Mouse (Mus musculus) liver, postnatal 0 days (tissue): ENCODE data around the gene Herc4. TPM values are rescaled to one million over a fixed set of nuclear protein-coding genes. Genes with fewer than 3 reads are reported as not detected.

ENCODE experiments used
- ATAC-seq: fragments of 200-750 bp; cut with Nextera tagmentation; 2 replicates; pipeline ENCODE4 v1.8.0; 2017; ENCODE audit warnings: mild to moderate bottlenecking, moderate library complexity
- DNase-seq: peaks from one replicate; pipeline ENCODE4 v3.0.0-alpha.2; 2016
- H3K27ac ChIP-seq: fragments of 300-500 bp; sonication (generic); 2 replicates; pipeline ENCODE4 v1.5.1; 2014; ENCODE audit warnings: antibody characterized with exemption, moderate library complexity, mild to moderate bottlenecking, low read depth
- H3K27me3 ChIP-seq: fragments of 300-500 bp; sonication (generic); 2 replicates; pipeline ENCODE4 v1.6.1; 2014; ENCODE audit warnings: low read length, control low read depth, mixed read lengths; ENCODE audit not compliant: insufficient read depth
- H3K36me3 ChIP-seq: fragments of 300-500 bp; sonication (generic); replicated peaks from 2 replicates; pipeline ENCODE4 v1.6.1; 2014; ENCODE audit warnings: mild to moderate bottlenecking, control low read depth, low read length, moderate library complexity, mixed read lengths; ENCODE audit not compliant: insufficient read depth
- H3K4me1 ChIP-seq: fragments of 300-500 bp; sonication (generic); 2 replicates; pipeline ENCODE4 v1.6.1; 2014; ENCODE audit warnings: antibody characterized with exemption, mild to moderate bottlenecking, control low read depth; ENCODE audit not compliant: insufficient read depth
- H3K4me2 ChIP-seq: fragments of 300-500 bp; sonication (generic); 2 replicates; pipeline ENCODE4 v1.6.1; 2014; ENCODE audit warnings: low read depth, mild to moderate bottlenecking, low read length, moderate library complexity, mixed read lengths
- H3K4me3 ChIP-seq: fragments of 300-500 bp; sonication (generic); 2 replicates; pipeline ENCODE4 v1.5.1; 2014; ENCODE audit warnings: low read depth, low read length
- H3K9ac ChIP-seq: fragments of 300-500 bp; sonication (generic); replicated peaks from 2 replicates; pipeline ENCODE4 v1.6.1; 2014; ENCODE audit warnings: mild to moderate bottlenecking, moderate library complexity
- H3K9me3 ChIP-seq: fragments of 300-500 bp; sonication (generic); 2 replicates; pipeline ENCODE4 v1.6.1; 2016; ENCODE audit warnings: mild to moderate bottlenecking, control low read depth, low read length, mixed read lengths
- CTCF ChIP-seq: sonication (generic); IDR thresholded peaks from 2 replicates; pipeline ENCODE4 v1.5.1; 2016; ENCODE audit warnings: antibody characterized with exemption, low read depth
- EP300 ChIP-seq: IDR thresholded peaks from 2 replicates; pipeline ENCODE4 v1.6.1; 2016; ENCODE audit warnings: antibody characterized with exemption, low read depth, mild to moderate bottlenecking
- WGBS: fragments of 180-500 bp; shearing (Covaris S2); extraction: QIAGEN DNeasy Blood & Tissue Kit; methylation state at CpG from one replicate; pipeline ENCODE4 v1.1.7; 2014; ENCODE audit not compliant: insufficient replicate concordance; 5-methylcytosine and 5-hydroxymethylcytosine counted together
- polyA plus RNA-seq: library from polyadenylated mRNA; unstranded; fragments of >200 nt; fragmentation: Nextera tagmentation; extraction: Ambion mirVana; gene quantifications from 2 replicates; pipeline ENCODE4 v1.2.1, GENCODE M21; 2015

Herc4 gene
- polyA plus RNA-seq, 1 experiment from 2014 or later: 22.9 TPM

- no peak for TF ChIP-seq CTCF
- no peak for TF ChIP-seq EP300
- WGBS: 30% methylated on average over 5 of the region's 5 CpGs
- Histone ChIP-seq H3K4me3 (peak overlapping the region; percentile 78), H3K9me3 (no peaks in the 10 kb centered on the region), H3K36me3 (peaks cover 32% of the 10 kb centered on the region), H3K4me2 (peak overlapping the region; percentile 82), H3K27me3 (no peaks in the 10 kb centered on the region), H3K9ac (peak overlapping the region; percentile 92), H3K4me1 (peaks cover 10% of the 10 kb centered on the region), H3K27ac (no peak overlapping the region)
- DNase-seq: no peak
- ATAC-seq: no peak
Measured at GRCm38 (mm10) chr10:63337326-63337725, 93.7 kb downstream of the Herc4 start.

- H3K4me1 ChIP-seq: peaks cover 10% of the 10 kb centered on the region
- peak overlapping the region; percentile 78 for H3K4me3 ChIP-seq
- DNase-seq (peak; percentile 77), ATAC-seq (peak; percentile 75)
- peak overlapping the region; percentile 82 for H3K4me2 ChIP-seq
- TF ChIP-seq EP300 (no peak), CTCF (no peak)
- 2% methylated on average over 83 of the region's 113 CpGs for whole genome bisulfite sequencing
- peak overlapping the region; percentile 92 for H3K9ac ChIP-seq
- peak overlapping the region; percentile 94 for H3K27ac ChIP-seq
- H3K27me3 ChIP-seq: no peaks in the 10 kb centered on the region
- H3K36me3 ChIP-seq: peaks cover 23% of the 10 kb centered on the region
- no peaks in the 10 kb centered on the region for H3K9me3 ChIP-seq
Measured at GRCm38 (mm10) chr10:63337951-63338836, 94.6 kb downstream of the Herc4 start.

- peak overlapping the region; percentile 92 for H3K9ac ChIP-seq
- 8% methylated on average over 47 of the region's 74 CpGs for WGBS
- DNase-seq: peak; percentile 96
Measured at GRCm38 (mm10) chr10:63338914-63339643, 95.5 kb downstream of the Herc4 start.

GRCm38 (mm10) chr10:63341351-63341750, 97.7 kb downstream of the Herc4 start:
- no peaks in the 10 kb centered on the region for H3K27me3 ChIP-seq
- H3K27ac ChIP-seq: no peak overlapping the region
- TF ChIP-seq CTCF (no peak), EP300 (no peak)
- no peak overlapping the region for H3K4me3 ChIP-seq
- no peak overlapping the region for H3K9ac ChIP-seq
- no peak overlapping the region for H3K4me2 ChIP-seq
- H3K9me3 ChIP-seq: peaks cover 3% of the 10 kb centered on the region
- H3K36me3 ChIP-seq: no peaks in the 10 kb centered on the region
- DNase-seq (no peak), ATAC-seq (no peak)
- H3K4me1 ChIP-seq: peaks cover 10% of the 10 kb centered on the region
- 31% methylated on average over 2 of the region's 2 CpGs for WGBS

More at GRCm38 (mm10) chr10:63338914-63339643, 95.5 kb downstream of the Herc4 start:
- peaks cover 14% of the 10 kb centered on the region for H3K36me3 ChIP-seq
- TF ChIP-seq CTCF (no peak), EP300 (no peak)
- peak overlapping the region; percentile 94 for H3K27ac ChIP-seq
- no peaks in the 10 kb centered on the region for H3K27me3 ChIP-seq
- peaks cover 10% of the 10 kb centered on the region for H3K4me1 ChIP-seq
- peak overlapping the region; percentile 78 for H3K4me3 ChIP-seq
- H3K4me2 ChIP-seq: peak overlapping the region; percentile 82
- no peaks in the 10 kb centered on the region for H3K9me3 ChIP-seq
- ATAC-seq: peak; percentile 93

GRCm38 (mm10) chr10:63344751-63345150, 101.1 kb downstream of the Herc4 start:
- no peak overlapping the region for H3K27ac ChIP-seq
- H3K9ac ChIP-seq: no peak overlapping the region
- TF ChIP-seq EP300 (no peak), CTCF (no peak)
- 80% methylated on average over 3 of the region's 3 CpGs for WGBS
- H3K9me3 ChIP-seq: peaks cover 3% of the 10 kb centered on the region
- no peak overlapping the region for H3K4me2 ChIP-seq
- no peak overlapping the region for H3K4me3 ChIP-seq
- ATAC-seq: no peak
- no peak for DNase-seq
- H3K4me1 ChIP-seq: no peaks in the 10 kb centered on the region
- no peaks in the 10 kb centered on the region for H3K36me3 ChIP-seq
- no peaks in the 10 kb centered on the region for H3K27me3 ChIP-seq

GRCm38 (mm10) chr10:63348291-63348690, 104.7 kb downstream of the Herc4 start:
- TF ChIP-seq CTCF (no peak), EP300 (no peak)
- no peak overlapping the region for H3K27ac ChIP-seq
- H3K9ac ChIP-seq: no peak overlapping the region
- H3K4me2 ChIP-seq: no peak overlapping the region
- H3K9me3 ChIP-seq: peaks cover 3% of the 10 kb centered on the region
- H3K36me3 ChIP-seq: no peaks in the 10 kb centered on the region
- DNase-seq: no peak
- H3K4me3 ChIP-seq: no peak overlapping the region
- no peak for ATAC-seq
- no peaks in the 10 kb centered on the region for H3K27me3 ChIP-seq
- 72% methylated on average over 3 of the region's 3 CpGs for WGBS
- H3K4me1 ChIP-seq: no peaks in the 10 kb centered on the region
